Mouse (Mus musculus) adrenal gland, adult 8-10 months (tissue): ENCODE measurements at regions not wholly inside any gene's neighbourhood (a gene's known extent, or its start where the extent isn't known, plus 50 kb on each side); places are given as distances from the start of the nearest gene placed in this dataset.
A peak's percentile ranks its signal among the peaks of the same experiment; 100 is the strongest.

Experiments
- DNase-seq: peaks from one replicate; pipeline ENCODE4 v3.0.0; 2022

DNA sequence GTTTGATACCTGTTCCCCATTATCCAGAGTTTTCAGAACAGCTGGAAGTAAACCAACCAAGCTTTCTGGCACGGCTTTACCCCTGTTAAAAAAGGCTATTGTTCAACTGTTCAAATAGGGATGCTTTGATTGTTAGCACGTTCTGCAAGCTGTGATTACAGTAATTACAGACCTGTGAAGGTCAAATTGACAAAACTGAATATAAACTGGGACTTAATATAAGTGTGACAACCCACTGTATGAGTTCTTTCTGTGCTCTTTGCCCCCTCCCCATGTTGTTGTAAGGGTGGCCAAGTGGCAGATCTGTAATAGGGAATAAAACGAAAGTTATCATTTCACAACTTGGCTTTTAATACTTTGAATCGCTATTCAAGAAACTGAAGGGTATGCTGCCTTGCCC is 105.0 kb upstream of the 4933415F23Rik start:
- no peak for DNase-seq

DNA sequence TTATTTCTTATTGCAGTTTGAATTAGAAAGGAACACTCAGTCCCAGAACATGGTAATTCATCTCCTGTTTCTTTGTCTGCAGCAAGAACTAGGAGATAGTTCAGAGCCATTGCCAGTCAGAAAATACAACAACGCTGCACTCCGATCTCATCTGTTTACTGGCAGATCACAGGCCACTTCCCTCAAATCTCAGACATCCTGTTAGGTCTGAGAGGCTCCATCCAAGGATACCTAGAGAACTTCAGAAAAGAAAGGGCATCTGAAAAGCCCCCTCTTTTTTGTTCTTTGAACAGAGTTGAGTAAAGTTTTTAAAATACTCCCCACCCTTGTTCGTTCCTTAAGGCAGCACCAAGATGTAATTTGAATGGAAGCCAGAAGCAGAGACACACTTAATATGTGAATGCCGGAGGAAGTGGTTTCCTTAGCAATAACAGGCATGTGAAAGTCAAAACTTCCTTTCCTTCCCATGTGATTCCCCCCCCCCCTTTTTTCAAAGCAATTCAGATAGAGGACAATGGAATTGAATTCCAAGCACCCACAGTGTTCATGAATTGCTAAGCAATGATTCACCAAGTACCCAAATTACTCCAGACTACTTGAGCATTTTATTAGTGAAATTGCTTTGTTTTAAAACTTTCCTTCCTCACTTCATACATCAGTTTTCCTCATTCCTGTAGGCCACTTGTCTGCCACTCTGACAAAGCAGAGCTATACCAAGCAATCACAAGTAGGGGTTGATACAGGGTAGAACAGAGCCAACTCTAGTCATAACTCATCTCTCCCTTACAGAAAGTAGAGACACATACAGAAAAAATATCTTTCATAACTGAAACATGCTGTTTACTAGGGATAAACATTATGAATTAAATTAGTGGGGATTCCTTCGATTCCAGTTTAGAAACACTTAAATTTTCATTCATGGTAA is 100.7 kb upstream of the 4933415F23Rik start:
- peak; percentile 7 for DNase-seq

DNA sequence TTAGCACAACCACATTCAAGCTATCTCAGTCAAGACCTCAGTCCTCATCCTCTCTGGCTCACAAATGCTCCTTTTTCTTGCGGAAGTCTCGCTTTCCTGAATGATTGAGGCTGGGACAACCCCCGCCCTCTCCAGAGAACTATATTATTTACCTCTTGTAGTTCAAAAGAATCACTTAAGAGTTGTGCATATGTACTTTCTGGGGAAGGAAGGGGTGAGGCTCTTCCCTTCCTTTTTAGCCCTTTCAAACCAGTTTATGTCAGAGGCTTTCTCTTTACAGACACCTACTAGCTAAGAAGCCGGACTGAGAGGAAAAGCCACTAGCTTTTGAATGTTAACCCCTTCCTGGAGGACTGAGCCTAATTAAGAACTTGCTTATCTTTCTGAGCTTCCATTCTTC is 98.4 kb upstream of the 4933415F23Rik start:
- no peak for DNase-seq

DNA sequence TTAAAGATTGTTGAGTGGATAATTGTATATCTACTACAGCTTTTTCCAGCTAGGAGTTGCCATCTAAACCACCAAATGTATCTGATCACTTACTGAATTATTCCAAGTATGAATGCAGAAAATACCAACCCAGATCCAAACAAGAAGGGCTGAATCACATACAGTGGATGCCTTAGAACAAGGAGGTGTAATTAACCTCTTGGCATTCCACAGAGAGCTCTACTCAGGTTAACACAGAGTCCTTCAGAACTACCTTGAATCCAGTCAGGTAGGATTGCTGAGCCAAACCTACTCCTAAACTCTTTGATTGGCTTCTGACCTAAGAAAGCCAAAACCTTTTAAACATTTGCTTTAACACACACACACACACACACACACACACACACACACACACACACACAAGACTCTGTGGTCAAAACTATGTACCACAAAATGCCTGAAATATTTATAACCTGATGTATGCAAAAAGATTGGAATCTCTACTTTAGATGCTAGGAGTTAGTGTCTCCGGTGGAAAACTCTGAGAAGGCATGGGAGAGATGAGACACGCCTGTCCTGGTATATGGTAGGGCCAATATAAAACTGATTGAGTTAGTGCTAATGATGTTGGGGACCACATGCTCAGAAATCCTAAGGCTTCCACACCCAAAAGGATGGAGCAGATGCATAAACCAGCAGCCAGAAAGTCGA is 88.4 kb upstream of the 4933415F23Rik start:
- no peak for DNase-seq

DNA sequence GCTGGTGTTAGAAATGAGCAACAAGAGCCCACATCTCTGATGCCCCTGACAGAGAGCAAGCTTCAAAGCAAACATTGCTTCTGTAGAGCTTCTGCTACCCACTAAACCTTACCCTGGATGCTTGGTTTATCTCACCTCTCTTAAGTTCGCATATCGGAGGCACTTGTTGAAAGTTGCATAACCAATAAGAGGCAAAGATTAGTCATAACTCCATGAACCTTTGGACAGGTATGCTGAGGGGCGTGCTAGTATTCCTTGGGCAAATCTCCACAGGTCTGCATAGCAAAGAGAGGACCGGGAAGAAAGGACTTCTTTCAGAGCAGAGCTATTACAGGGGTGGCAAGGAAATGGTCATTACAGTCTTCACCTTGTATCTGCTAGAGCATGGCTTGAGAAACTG is 87.7 kb upstream of the 4933415F23Rik start:
- no peak for DNase-seq

DNA sequence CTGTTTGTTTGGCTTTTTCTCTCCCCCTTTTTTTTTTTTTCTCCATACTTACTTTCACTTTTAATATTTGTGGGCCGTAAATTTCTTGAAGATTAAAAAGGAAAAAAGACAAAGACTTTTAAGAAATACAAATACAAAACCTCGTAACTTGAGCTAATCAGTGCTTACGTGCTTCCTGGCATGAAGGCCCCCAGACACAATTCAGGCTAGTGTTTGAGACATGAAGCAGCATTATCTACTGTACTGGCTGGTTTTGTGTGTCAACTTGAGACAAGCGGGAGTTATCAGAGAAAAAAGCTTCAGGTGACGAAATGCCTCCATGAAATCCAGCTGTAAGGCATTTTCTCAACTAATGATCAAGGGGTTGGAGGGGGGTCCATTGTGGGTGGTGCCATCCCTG is 86.2 kb upstream of the 4933415F23Rik start:
- no peak for DNase-seq

DNA sequence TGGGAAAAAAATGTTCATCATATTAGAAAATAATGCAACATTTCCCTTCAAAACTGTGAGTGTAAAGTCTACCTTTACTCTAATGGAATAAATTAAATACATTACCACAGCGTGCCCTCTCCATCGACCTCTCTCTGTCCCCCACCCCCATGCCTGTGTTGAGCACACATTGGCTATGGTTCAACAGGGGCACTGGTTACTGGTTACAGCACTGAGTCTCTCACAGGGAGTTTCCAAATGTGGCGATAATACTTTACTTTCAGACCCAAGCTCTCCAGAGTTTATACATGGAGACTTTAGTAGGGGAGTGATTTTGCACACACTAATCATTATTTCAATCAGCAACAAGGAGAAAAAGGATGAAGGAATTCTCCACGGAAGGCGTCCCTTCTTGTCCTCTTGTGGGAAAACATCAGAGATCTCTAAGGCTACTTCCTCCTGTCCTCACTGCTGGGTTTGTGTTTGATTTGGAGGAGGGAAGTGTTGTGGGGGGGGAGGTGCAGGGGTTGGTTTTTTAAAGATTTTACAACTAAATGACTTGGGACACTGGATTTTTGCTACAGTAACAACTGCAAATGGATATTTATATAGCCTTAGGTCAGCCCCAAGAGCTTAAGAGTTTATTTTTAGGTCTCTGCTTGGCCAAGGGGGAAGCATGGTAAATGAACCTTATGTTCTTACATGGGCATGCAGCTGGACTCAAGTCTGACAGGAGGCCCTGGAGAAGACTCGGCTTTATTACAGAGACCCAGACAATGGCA is 85.6 kb upstream of the 4933415F23Rik start:
- no peak for DNase-seq

DNA sequence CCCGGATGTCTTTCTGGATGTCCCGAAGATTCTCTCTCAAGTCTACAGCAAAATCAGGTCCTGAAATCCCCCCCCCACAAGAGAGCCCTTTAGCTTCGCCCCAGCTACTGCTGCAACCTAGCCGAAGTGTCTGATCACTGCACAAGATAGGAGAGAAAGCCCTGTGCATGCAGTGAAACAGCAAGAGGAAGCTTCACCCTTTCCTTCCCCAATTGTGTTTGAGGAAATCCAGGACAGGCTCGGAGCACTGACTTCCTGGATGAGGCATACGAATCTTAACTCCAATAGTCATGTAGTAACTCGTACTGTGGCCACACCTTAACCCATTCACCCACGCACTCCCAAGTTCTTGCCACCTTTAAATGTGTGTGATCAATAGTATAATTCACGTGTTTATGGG is 82.7 kb upstream of the 4933415F23Rik start:
- DNase-seq = no peak

DNA sequence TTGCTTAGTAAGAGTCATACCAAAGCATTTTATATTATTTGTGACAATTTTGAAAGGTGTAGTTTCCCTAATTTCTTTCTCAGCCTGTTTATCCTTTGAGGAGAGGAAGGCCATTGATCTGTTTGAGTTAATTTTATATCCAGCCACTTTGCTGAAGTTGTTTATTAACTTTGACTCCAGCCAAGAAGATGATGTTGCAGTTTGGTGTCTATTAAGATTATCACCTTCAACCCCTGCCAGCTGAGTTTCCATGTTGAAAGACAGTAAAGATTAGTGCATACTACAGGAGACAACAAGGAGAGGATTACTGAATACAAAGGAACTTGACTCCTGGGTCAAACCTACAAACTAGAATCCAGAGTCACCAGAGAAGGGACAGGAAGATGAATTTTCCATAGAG is 80.5 kb upstream of the 4933415F23Rik start:
- DNase-seq = no peak

DNA sequence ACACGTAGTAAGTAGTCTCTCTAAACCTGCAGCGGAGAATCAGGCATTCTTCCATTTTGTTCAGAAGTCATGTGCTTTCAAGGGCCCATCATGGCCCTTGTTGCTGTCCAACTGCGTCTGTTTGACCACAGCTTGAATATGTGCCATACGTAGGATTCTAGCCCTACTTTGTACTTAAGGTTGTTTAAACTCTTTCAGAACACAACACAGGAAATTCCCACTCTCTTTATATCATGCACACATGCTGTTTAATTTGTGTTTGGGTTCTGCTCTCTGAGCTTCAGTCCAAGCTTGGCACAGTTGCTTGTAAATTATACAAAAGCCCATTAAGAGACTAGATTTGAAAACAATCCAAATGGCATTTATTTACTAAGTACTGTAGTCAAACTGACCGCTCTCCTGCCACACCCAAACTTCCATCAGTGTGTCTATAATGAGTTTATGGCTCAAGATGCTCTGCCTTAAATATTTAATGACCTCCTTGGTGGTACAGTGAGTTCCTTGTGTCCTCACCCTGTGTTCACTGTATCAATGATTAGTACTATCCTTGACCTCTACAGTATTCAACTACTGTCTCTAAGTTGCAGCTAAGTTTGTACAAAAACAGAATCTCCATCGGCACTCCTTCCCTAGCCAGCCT is 76.4 kb upstream of the 4933415F23Rik start:
- DNase-seq = no peak

DNA sequence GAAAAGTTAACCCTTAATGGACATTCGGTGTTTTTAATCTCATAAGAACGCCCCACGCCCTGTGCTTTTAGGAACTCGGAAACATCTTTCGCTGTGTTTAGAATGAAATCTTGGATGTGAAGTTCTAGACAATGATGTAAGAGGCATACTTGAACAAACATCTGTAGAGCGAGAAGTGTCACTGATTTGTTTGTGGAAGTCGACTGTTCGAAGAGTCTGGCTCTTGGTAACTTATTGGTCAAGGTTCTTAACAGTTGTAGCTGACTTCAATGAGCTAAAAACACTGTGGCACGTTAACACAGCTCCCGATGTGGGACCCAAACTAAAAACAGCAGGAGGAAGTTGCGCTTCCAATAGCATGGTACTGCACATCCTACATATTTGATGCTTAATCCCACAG is 72.0 kb upstream of the 4933415F23Rik start:
- DNase-seq = no peak

DNA sequence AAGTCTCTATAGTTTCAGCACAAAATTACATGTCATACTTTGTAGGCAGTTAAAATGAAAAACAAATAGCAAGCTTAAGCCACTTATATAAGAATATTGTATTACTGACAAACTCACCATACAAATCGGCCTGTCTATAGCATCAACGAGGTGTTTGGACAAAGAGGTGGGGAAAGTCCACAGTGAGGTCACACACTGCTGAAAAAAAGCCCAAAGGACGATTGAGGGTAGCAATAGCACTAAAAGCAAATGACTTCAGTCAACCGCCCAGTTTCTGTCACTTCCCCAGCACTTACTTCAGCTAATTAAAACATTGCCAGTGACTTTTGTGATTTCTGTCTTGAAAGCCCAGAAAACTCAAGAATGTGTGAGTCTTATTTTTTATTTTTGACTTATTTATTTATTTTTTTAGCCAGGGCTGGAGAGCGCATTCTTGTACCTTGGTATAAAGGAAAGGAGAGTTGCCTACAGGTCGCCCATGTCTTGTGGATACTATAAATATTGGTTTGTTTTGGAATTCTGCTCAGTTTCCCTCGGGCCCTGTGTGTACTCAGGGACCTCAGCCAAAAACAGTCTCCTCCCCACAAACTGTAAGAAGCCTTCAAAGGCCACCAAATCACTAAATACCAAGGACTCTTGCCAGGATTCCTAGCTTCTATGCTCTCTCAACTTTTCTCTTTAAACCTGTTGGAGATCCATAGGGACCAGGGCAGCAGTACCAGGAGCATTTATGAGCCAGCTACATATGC is 71.2 kb upstream of the 4933415F23Rik start:
- no peak for DNase-seq

DNA sequence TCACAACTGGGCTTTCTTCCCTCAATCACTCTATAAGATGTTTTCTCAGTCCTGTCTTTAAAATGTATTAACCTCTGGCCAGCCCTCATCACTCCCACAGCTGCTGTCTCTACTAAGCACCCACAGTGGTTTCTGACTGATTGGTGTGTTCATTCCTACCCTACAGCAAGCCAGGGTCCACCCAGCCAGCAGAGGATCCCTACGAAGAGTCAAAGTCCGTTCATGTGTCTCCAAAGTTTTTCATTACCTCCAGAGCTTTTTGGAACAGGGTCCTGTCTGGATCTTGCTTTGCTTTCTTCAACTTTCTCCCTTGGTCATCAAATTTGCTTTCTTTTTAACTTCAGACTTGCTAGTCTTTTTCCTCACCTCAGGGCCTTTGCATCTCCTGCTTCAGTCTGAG is 69.3 kb upstream of the 4933415F23Rik start:
- no peak for DNase-seq

DNA sequence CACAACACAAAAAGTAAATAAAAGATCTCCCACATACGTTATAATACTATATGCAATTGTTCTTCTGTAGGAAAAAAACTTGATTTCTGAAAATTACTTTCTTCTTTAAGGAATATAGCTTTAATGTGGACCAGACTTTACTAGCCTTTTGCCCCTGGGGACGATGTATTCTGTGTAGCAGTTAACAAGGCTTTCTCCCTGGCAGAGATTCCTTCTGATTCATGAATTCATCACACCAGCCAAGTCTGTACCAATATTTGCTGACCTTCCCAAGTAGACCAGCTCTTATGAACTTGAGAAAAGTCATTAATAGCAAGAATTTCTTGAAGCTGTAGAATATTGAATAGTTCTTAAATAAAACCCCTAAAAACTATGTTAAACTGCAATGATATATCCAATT is 68.7 kb upstream of the 4933415F23Rik start:
- no peak for DNase-seq

DNA sequence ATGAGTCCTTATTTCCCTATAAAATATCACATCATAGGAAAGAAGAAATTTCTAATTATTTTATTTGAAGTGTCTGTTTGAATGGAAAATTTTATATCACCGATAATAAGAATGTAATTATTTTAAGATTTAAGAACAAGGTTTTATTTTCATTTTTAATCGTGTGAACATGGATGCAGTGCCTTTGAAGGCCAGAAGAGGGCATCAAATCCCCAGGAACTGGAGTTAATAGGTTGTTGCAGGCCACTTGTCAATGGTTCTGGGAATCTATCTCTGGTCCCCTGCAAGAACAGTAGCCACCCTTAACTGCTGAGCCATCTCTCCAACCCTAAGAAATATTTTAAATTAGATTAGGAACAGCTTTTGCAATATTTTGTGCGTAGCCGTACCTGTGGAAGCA is 66.5 kb upstream of the 4933415F23Rik start:
- DNase-seq = no peak

DNA sequence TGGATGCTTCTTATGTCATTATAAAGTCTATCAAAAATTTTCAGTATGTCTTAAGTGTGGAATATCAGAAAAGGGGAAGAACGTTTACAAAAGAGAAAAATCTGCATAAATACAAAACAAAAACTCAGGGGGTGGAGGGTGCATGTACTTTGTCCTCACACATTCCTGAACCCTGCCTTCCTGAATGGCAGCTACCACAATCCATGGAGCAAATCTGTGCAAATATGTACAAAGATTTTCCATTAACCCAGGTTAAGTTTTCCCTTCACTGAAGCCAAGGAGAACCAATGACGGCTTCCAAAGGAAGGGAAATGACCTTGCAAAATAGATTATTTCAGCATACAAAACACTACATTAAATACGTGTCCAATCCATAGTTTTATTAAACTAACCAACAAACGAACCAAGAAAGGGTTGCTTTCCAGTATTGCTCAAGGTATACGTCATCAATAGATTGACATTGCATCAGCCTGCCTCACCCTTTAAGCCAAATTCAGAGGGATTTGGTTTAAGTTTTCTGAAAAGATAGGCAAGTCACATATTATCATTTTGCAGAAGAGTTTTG is 61.4 kb upstream of the 4933415F23Rik start:
- DNase-seq = no peak

DNA sequence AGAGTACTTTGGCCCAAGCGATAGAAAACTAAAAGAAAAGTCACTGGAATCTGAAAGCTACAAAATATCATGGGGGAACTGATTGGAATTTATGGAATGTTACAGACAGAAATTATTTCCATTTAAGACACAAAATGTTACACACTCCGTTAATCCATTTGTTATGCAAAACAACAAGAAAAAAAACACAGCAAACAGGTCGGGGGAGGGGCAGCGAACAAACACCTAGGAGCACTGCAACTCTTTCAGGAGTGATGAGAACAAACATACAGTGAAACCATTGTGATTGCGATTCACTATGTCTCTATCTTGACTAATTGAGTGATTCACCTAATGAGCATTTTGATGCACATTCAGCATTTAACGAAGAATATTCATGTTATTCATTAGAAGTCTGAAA is 60.7 kb upstream of the 4933415F23Rik start:
- DNase-seq = no peak
